ENCODE assay signal across 40 mouse cellular contexts in the genomic region with DNA sequence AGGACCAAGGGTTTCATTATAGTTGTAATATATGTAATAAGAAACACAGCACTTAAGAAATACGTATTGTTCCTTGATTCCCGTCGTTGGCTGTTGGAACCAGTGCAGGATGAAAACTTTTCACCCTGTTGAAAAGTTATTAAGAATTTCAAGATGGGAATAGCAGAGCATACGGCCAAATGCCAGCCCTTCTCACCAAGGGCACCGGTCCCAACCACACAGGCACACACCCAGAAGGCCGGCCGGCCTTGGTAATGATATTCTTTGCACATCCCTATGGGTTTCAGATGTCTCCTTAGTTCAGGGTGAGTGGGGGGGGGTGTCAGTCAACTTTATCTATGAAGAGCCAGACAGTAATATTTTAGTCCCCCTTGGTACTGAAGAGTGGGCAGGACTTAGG. TPM values are rescaled to one million over a fixed set of nuclear protein-coding genes. Genes with fewer than 3 reads are reported as not detected.
"Had no signal": no experiment of that assay in that cellular context is flagged by ENCODE, and none has a peak within 500 bp of the region (broad histone marks: within the 10 kb centered on the region; RNA-seq: fewer than 3 reads in every experiment).

No protein-coding gene starts in this region.

- H3K4me2 ChIP-seq: heart, embryonic 11.5 days; heart, embryonic 13.5 days; heart, embryonic 15.5 days; hindbrain, embryonic 13.5 days; hindbrain, embryonic 15.5 days; kidney, embryonic 15.5 days; limb, embryonic 13.5 days; limb, embryonic 15.5 days; liver, embryonic 12.5 days had no signal

- H3K27me3 ChIP-seq: heart, embryonic 13.5 days; heart, embryonic 15.5 days; hindbrain, embryonic 13.5 days; hindbrain, embryonic 15.5 days; kidney, embryonic 15.5 days; limb, embryonic 13.5 days; limb, embryonic 15.5 days; liver, embryonic 12.5 days had no signal

- H3K9me3 ChIP-seq: heart, embryonic 13.5 days; heart, embryonic 15.5 days; hindbrain, embryonic 13.5 days; hindbrain, embryonic 15.5 days; kidney, embryonic 15.5 days; limb, embryonic 13.5 days; limb, embryonic 15.5 days; liver, embryonic 12.5 days had no signal

- ATAC-seq: hindbrain, postnatal 0 days; intestine, embryonic 16.5 days; liver, embryonic 12.5 days had no signal

- DNase-seq: heart, adult 11 months; heart, adult 2 months; heart, postnatal 14 days; heart, postnatal 36 days; kidney, adult 11 months; kidney, adult 2 months; kidney, adult 9 months; kidney, postnatal 14 days; kidney, postnatal 36 days; layer of hippocampus, adult 9-11 months; layer of hippocampus, postnatal 36 days; left cerebral cortex, postnatal 4 days had no signal

- H3K27ac ChIP-seq: heart, adult 2 months; heart, embryonic 13.5 days; heart, embryonic 15.5 days; hindbrain, embryonic 13.5 days; hindbrain, embryonic 15.5 days; hindbrain, postnatal 0 days; kidney, embryonic 15.5 days; kidney, postnatal 0 days; limb, embryonic 13.5 days; limb, embryonic 15.5 days; liver, embryonic 12.5 days; liver, embryonic 14.5 days had no signal

- H3K4me1 ChIP-seq: heart, embryonic 13.5 days; heart, embryonic 15.5 days; liver, embryonic 12.5 days had no signal

- H3K36me3 ChIP-seq: heart, embryonic 13.5 days; heart, embryonic 15.5 days; hindbrain, embryonic 13.5 days; hindbrain, embryonic 15.5 days; kidney, embryonic 15.5 days; limb, embryonic 13.5 days; limb, embryonic 15.5 days; liver, embryonic 12.5 days had no signal

- H3K9ac ChIP-seq: heart, embryonic 13.5 days; heart, embryonic 15.5 days; hindbrain, embryonic 13.5 days; hindbrain, embryonic 15.5 days; kidney, embryonic 15.5 days; limb, embryonic 13.5 days; limb, embryonic 15.5 days; liver, embryonic 12.5 days; liver, embryonic 14.5 days had no signal

- H3K4me3 ChIP-seq: heart, adult 2 months; heart, embryonic 13.5 days; heart, embryonic 15.5 days; hindbrain, embryonic 13.5 days; hindbrain, embryonic 15.5 days; kidney, embryonic 15.5 days; limb, embryonic 13.5 days; limb, embryonic 15.5 days; liver, embryonic 12.5 days had no signal

RNA-seq across cellular contexts. Expression of a gene that starts 32.1 kb away (rescaled TPM):
- total RNA-seq: gastrocnemius, postnatal 36 days; heart, adult 2 months; heart, postnatal 14 days; heart, postnatal 36 days; hematopoietic stem cell, adult 5-6 weeks; hindbrain, postnatal 0 days; layer of hippocampus, adult 18-20 months; layer of hippocampus, adult 8-10 months; layer of hippocampus, postnatal 14 days; layer of hippocampus, postnatal 36 days; left cerebral cortex, adult 18-20 months; left cerebral cortex, postnatal 10 days; left cerebral cortex, postnatal 4 days; liver, adult 2 months had no signal
- polyA plus RNA-seq: heart, embryonic 11.5 days; heart, embryonic 13.5 days; heart, embryonic 15.5 days; heart, postnatal 0 days; hindbrain, embryonic 11.5 days; hindbrain, embryonic 13.5 days; hindbrain, embryonic 15.5 days; hindbrain, postnatal 0 days; intestine, embryonic 16.5 days; kidney, embryonic 15.5 days; kidney, postnatal 0 days; limb, embryonic 11.5 days; limb, embryonic 13.5 days; limb, embryonic 15.5 days; liver, adult 2 months; liver, embryonic 12.5 days; liver, embryonic 14.5 days had no signal

RNA-seq across cellular contexts. Expression of a gene that starts 54.5 kb away (rescaled TPM):
- total RNA-seq: gastrocnemius, postnatal 36 days; heart, adult 2 months; heart, postnatal 14 days; heart, postnatal 36 days; hematopoietic stem cell, adult 5-6 weeks; hindbrain, postnatal 0 days; layer of hippocampus, adult 18-20 months; layer of hippocampus, adult 8-10 months; layer of hippocampus, postnatal 14 days; layer of hippocampus, postnatal 36 days; left cerebral cortex, adult 18-20 months; left cerebral cortex, adult 8-10 months; left cerebral cortex, postnatal 10 days; left cerebral cortex, postnatal 25 days; left cerebral cortex, postnatal 4 days; liver, adult 2 months had no signal
- polyA plus RNA-seq: frontal cortex, adult 2 months; heart, adult 2 months; heart, embryonic 11.5 days; heart, embryonic 13.5 days; heart, embryonic 15.5 days; heart, postnatal 0 days; hindbrain, embryonic 11.5 days; hindbrain, embryonic 13.5 days; hindbrain, embryonic 15.5 days; hindbrain, postnatal 0 days; intestine, embryonic 14.5 days; intestine, embryonic 16.5 days; kidney, adult 2 months; kidney, embryonic 15.5 days; kidney, postnatal 0 days; limb, embryonic 11.5 days; limb, embryonic 13.5 days; limb, embryonic 15.5 days; liver, adult 2 months; liver, embryonic 12.5 days; liver, embryonic 14.5 days had no signal
